Mouse (Mus musculus) CD4-positive helper T cell, adult 2 months (primary cell): ENCODE results near the gene Eda2r.

ENCODE experiments used
- DNase-seq: peaks from one replicate; pipeline ENCODE4 v3.0.0-alpha.2; 2012; ENCODE audit warnings: low read depth, missing footprints, low spot score

The Eda2r gene

GRCm38 (mm10) chrX:97377065-97377421, at the start of gene Eda2r:
Gene Eda2r, minus strand, starts transcription at chrX:97377216.
- DNase-seq = no peak

- no peak for DNase-seq
Measured at GRCm38 (mm10) chrX:97397872-97398271, 20.9 kb upstream of the Eda2r start.

DNA sequence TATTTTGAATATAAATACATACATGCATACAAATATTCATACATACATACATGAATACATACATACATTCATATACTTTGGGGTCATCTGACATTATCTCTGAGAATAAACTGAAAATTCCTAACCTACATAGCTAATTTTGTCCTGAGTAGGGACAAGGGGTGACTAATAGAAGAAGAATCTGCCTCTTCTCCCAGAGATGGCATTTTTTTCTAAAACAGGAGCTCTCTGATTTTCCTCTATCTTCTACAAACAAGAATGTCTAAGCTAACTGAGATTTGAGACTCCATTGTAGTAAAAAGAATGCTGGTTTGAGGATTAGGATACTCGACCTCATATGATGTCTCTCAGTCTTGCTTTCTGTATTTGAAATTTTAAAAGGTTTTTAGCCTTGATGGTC, 1.1 kb upstream of the Eda2r start:
- no peak for DNase-seq

GRCm38 (mm10) chrX:97376321-97377064, 523 bp downstream of the Eda2r start:
- no peak for DNase-seq

DNA sequence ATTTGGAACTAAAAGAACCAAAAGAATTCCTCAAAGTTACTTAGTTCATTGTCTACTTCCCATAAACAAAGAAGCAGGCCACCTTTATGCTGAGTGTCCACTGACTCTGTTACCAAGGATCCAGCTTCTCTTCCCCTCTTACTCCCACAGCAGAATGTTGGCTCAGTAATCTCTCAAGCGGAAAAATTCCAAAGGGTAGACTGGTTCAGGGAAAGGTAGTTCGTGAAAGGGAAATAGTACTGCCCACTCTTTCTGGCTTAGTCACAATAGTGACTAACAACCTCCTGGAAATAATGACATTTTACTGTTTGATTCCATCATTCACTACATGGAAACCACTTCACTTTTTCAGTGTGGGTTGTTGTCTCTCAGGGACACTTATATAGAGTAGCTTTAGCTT, 4.2 kb downstream of the Eda2r start:
- no peak for DNase-seq

- DNase-seq = no peak
Measured at GRCm38 (mm10) chrX:97369206-97369605, 7.8 kb downstream of the Eda2r start.

- no peak for DNase-seq
Measured at GRCm38 (mm10) chrX:97368741-97369140, 8.3 kb downstream of the Eda2r start.

GRCm38 (mm10) chrX:97360919-97361318, 16.1 kb downstream of the Eda2r start:
- DNase-seq = no peak

- no peak for DNase-seq
Measured at GRCm38 (mm10) chrX:97327891-97328290, 49.1 kb downstream of the Eda2r start.
